In genomic region chr19:57247221-57247620, GRCm38 (mm10) we compare ENCODE assay signal across 14 mouse cellular contexts.
DNase-seq lines count a peak whose midpoint lies in the region; ATAC-seq lines count a peak whose summit lies in the region.
"Had no signal": no experiment of that assay in that cellular context is flagged by ENCODE, and none has a peak within 500 bp of the region (broad histone marks: within the 10 kb centered on the region; RNA-seq: fewer than 3 reads in every experiment).

No protein-coding gene starts in this region.

- peaks cover 20% of the 10 kb centered on the region for H3K4me1 ChIP-seq in embryonic facial prominence, embryonic 13.5 days
- H3K4me1 ChIP-seq in embryonic facial prominence, embryonic 10.5 days: peaks cover 3% of the 10 kb centered on the region; the same call in 1 of the 2 replicates
- peaks cover 9% of the 10 kb centered on the region for H3K4me1 ChIP-seq in hindbrain, embryonic 15.5 days (replicated peaks)
- H3K4me1 ChIP-seq in hindbrain, embryonic 11.5 days (replicated peaks; ENCODE audit: control insufficient read depth, insufficient read depth, low read length): no peaks in the 10 kb centered on the region

- no peaks in the 10 kb centered on the region for H3K27me3 ChIP-seq in embryonic facial prominence, embryonic 13.5 days
- H3K27me3 ChIP-seq in embryonic facial prominence, embryonic 10.5 days (replicated peaks; ENCODE audit: low read depth, poor library complexity, severe bottlenecking): no peaks in the 10 kb centered on the region
- no peaks in the 10 kb centered on the region for H3K27me3 ChIP-seq in hindbrain, embryonic 15.5 days
- H3K27me3 ChIP-seq in hindbrain, embryonic 11.5 days (ENCODE audit: control insufficient read depth, insufficient read depth, low read length): no peaks in the 10 kb centered on the region
- H3K27me3 ChIP-seq: neural tube, embryonic 12.5 days had no signal

- ATAC-seq in embryonic facial prominence, embryonic 13.5 days (ENCODE audit: insufficient number of reproducible peaks, insufficient read depth, low FRiP score, low TSS enrichment, low read depth): no peak
- no peak for ATAC-seq in hindbrain, embryonic 15.5 days (ENCODE audit: low FRiP score, low read depth)
- ATAC-seq in hindbrain, embryonic 11.5 days (ENCODE audit: low FRiP score): no peak
- ATAC-seq: forebrain, embryonic 16.5 days had no signal

- peak overlapping the region; percentile 49; the same call in 1 of the 2 replicates for H3K9ac ChIP-seq in embryonic facial prominence, embryonic 13.5 days
- no peak overlapping the region for H3K9ac ChIP-seq in hindbrain, embryonic 15.5 days
- no peak overlapping the region for H3K9ac ChIP-seq in hindbrain, embryonic 11.5 days (ENCODE audit: low read depth, low read length)
- H3K9ac ChIP-seq: neural tube, embryonic 12.5 days had no signal

- WGBS in embryonic facial prominence, embryonic 13.5 days: 53% methylated on average over 8 of the region's 8 CpGs
- WGBS in embryonic facial prominence, embryonic 10.5 days: 75% methylated on average over 8 of the region's 8 CpGs
- WGBS in hindbrain, embryonic 15.5 days: 71% methylated on average over 8 of the region's 8 CpGs
- WGBS in hindbrain, embryonic 11.5 days: 87% methylated on average over 8 of the region's 8 CpGs

- no peak overlapping the region for H3K4me2 ChIP-seq in embryonic facial prominence, embryonic 13.5 days
- no peak overlapping the region for H3K4me2 ChIP-seq in hindbrain, embryonic 15.5 days
- H3K4me2 ChIP-seq in hindbrain, embryonic 11.5 days (replicated peaks; ENCODE audit: low read depth, low read length): no peak overlapping the region
- H3K4me2 ChIP-seq: neural tube, embryonic 12.5 days had no signal

- H3K9me3 ChIP-seq in embryonic facial prominence, embryonic 13.5 days: no peaks in the 10 kb centered on the region
- H3K9me3 ChIP-seq in embryonic facial prominence, embryonic 10.5 days: no peaks in the 10 kb centered on the region
- H3K9me3 ChIP-seq in hindbrain, embryonic 15.5 days: no peaks in the 10 kb centered on the region
- H3K9me3 ChIP-seq in hindbrain, embryonic 11.5 days (ENCODE audit: control insufficient read depth, low read length): no peaks in the 10 kb centered on the region
- H3K9me3 ChIP-seq: neural tube, embryonic 12.5 days had no signal

- no peak overlapping the region for H3K4me3 ChIP-seq in embryonic facial prominence, embryonic 13.5 days
- no peak overlapping the region for H3K4me3 ChIP-seq in embryonic facial prominence, embryonic 10.5 days
- no peak overlapping the region for H3K4me3 ChIP-seq in hindbrain, embryonic 15.5 days
- H3K4me3 ChIP-seq in hindbrain, embryonic 11.5 days (ENCODE audit: low read depth, low read length): no peak overlapping the region
- H3K4me3 ChIP-seq: neural tube, embryonic 12.5 days had no signal

- no peak overlapping the region for H3K27ac ChIP-seq in embryonic facial prominence, embryonic 13.5 days
- H3K27ac ChIP-seq in embryonic facial prominence, embryonic 10.5 days (replicated peaks): no peak overlapping the region; the same call in 1 of the 2 replicates
- H3K27ac ChIP-seq in hindbrain, embryonic 15.5 days (replicated peaks): 0 out of 2 replicates have a peak overlapping the region, but pooled peaks have one; percentile 3
- no peak overlapping the region for H3K27ac ChIP-seq in hindbrain, embryonic 11.5 days (ENCODE audit: low read depth, low read length)
- H3K27ac ChIP-seq: neural tube, embryonic 12.5 days had no signal

- no peaks in the 10 kb centered on the region for H3K36me3 ChIP-seq in embryonic facial prominence, embryonic 13.5 days
- no peaks in the 10 kb centered on the region for H3K36me3 ChIP-seq in embryonic facial prominence, embryonic 10.5 days (replicated peaks)
- no peaks in the 10 kb centered on the region for H3K36me3 ChIP-seq in hindbrain, embryonic 15.5 days
- H3K36me3 ChIP-seq in hindbrain, embryonic 11.5 days (ENCODE audit: control insufficient read depth, insufficient read depth, low read length): no peaks in the 10 kb centered on the region
- H3K36me3 ChIP-seq: neural tube, embryonic 12.5 days had no signal

- DNase-seq in embryonic facial prominence, embryonic 10.5 days (ENCODE audit: low spot score): no peak
- no peak for DNase-seq in hindbrain, embryonic 11.5 days (ENCODE audit: low spot score)
- DNase-seq in cerebellum, adult 9-10 months: peak; percentile 83
- peak; percentile 22 for DNase-seq in retina, embryonic 14.5 days (ENCODE audit: low spot score)
- DNase-seq in kidney, postnatal 14 days: no peak
- DNase-seq in right cerebral cortex, postnatal 10 days (ENCODE audit: low spot score in 2 of 2): no peak
- DNase-seq: gastrocnemius, postnatal 10 days; liver; lung, adult 18-20 months; right cerebral cortex, postnatal 25 days had no signal

Comparison
In these comparisons a context has a peak if more than half of its experiments do, and no peak if none do; other contexts are left out.
1. DNase-seq: peak in cerebellum, adult 9-10 months (single experiment) and retina, embryonic 14.5 days (single experiment); none in embryonic facial prominence, embryonic 10.5 days (single experiment), hindbrain, embryonic 11.5 days (single experiment), kidney, postnatal 14 days (single experiment) and right cerebral cortex, postnatal 10 days (0 of 2).